Mouse (Mus musculus) monocyte, adult 2 months (primary cell): Measurements from ENCODE around the gene Lax1.

Experiments used
- DNase-seq, 2 experiments: peaks; one replicate each; pipeline ENCODE4 v3.0.0; 2022; ENCODE audit warnings: low spot score in 2 of 2, low read depth in 1 of 2

Lax1 gene

GRCm38 (mm10) chr1:133638517-133638916 lies 51.4 kb downstream of the Lax1 start:
- no peak for DNase-seq

- DNase-seq, result no peak
These were observed 57.7 kb downstream of the Lax1 start for GRCm38 (mm10) chr1:133632168-133632567.
